Mouse (Mus musculus) small intestine, adult 2 months (tissue): Measurements from ENCODE around the gene Spag17. TPM values are rescaled to one million over a fixed set of nuclear protein-coding genes. Genes with fewer than 3 reads are reported as not detected.
"Not testable (repeated sequence)": the region's sequence is repeated elsewhere in the genome, so short reads cannot be mapped to it uniquely, and the experiment has no call there.

ENCODE experiments used
- H3K27ac ChIP-seq: fragments of 200-500 bp; 2 replicates; pipeline ENCODE4 v1.5.1; 2012; ENCODE audit warnings: low read depth, low read length, control low read depth, inconsistent platforms; ENCODE audit not compliant: insufficient read depth
- H3K27me3 ChIP-seq: fragments of 200-500 bp; 2 replicates; pipeline ENCODE4 v1.6.1; 2012; ENCODE audit warnings: mild to moderate bottlenecking, moderate library complexity, low read length, inconsistent platforms; ENCODE audit not compliant: control insufficient read depth, insufficient read depth
- H3K36me3 ChIP-seq: fragments of 200-500 bp; 2 replicates; pipeline ENCODE4 v1.6.1; 2012; ENCODE audit warnings: mild to moderate bottlenecking, low read length, control low read depth, inconsistent platforms; ENCODE audit not compliant: control insufficient read depth, insufficient read depth
- H3K4me1 ChIP-seq: fragments of 200-500 bp; 2 replicates; pipeline ENCODE4 v1.6.1; 2012; ENCODE audit warnings: low read length, inconsistent platforms, mixed read lengths; ENCODE audit not compliant: control insufficient read depth, insufficient read depth, insufficient read length
- H3K4me3 ChIP-seq: fragments of 200-500 bp; 2 replicates; pipeline ENCODE4 v1.5.1; 2012; ENCODE audit warnings: low read depth, mild to moderate bottlenecking, control low read depth, inconsistent platforms, low read length, moderate library complexity
- CTCF ChIP-seq: fragments of 200-500 bp; IDR thresholded peaks from 2 replicates; pipeline ENCODE4 v1.5.1; 2012; ENCODE audit warnings: low read depth, mild to moderate bottlenecking, control low read depth, inconsistent platforms, low read length, moderate library complexity, mixed read lengths; ENCODE audit not compliant: insufficient replicate concordance, insufficient read length; ENCODE audit errors: extremely low read depth
- POLR2A ChIP-seq: fragments of 200-500 bp; IDR thresholded peaks from 2 replicates; pipeline ENCODE4 v1.6.1; 2012; ENCODE audit warnings: low read depth, mild to moderate bottlenecking, control low read depth, inconsistent platforms, low read length, moderate library complexity
- WGBS: fragments of 180-500 bp; shearing (Covaris S2); methylation state at CpG from one replicate; pipeline ENCODE4 v1.1.7; 2018; 5-methylcytosine and 5-hydroxymethylcytosine counted together
- polyA plus RNA-seq: library from polyadenylated mRNA; depleted of rRNA; stranded (reverse); fragments of >200 nt; gene quantifications from 2 replicates; pipeline ENCODE4 v1.2.3, GENCODE M21; 2012

Gene Spag17
- polyA plus RNA-seq, 1 experiment: not detected

- 69% methylated on average over 1 of the region's 1 CpGs for WGBS
- TF ChIP-seq POLR2A (no peak), CTCF (no peak)
- no peak overlapping the region for H3K4me3 ChIP-seq
- no peaks in the 10 kb centered on the region for H3K36me3 ChIP-seq
- no peak overlapping the region for H3K27ac ChIP-seq
- H3K4me1 ChIP-seq: no peaks in the 10 kb centered on the region
- H3K27me3 ChIP-seq: no peaks in the 10 kb centered on the region
Observed at GRCm38 (mm10) chr3:99864706-99865105, 20.5 kb upstream of the Spag17 start.

GRCm38 (mm10) chr3:99875137-99875536 is 10.1 kb upstream of the Spag17 start:
- Histone ChIP-seq H3K4me1 (no peaks in the 10 kb centered on the region), H3K4me3 (no peak overlapping the region), H3K27ac (no peak overlapping the region), H3K36me3 (no peaks in the 10 kb centered on the region), H3K27me3 (no peaks in the 10 kb centered on the region)
- TF ChIP-seq CTCF: no peak
- no peak for TF ChIP-seq POLR2A

DNA sequence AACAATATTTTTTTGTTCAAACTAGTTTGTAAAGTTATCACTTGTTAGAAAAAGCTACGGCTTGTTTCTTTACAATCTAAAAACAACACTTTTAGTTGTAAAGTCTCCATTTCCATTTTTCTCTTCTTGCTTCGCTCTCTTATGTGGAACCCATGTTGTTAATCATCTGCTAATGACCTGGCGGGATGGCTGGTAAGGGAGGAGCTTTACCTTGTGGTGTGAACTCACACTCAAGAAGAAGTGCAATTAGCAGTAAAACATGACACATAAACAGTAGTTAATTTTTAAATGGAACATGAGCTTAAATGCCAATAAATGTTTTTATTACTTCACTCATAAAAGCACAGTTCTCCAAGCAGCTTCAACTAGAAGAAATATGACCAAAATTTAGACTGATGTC is 3.7 kb upstream of the Spag17 start:
- Histone ChIP-seq H3K4me1 (peaks cover 7% of the 10 kb centered on the region; the same call in 1 of the 2 replicates), H3K27me3 (no peaks in the 10 kb centered on the region), H3K4me3 (no peak overlapping the region), H3K27ac (no peak overlapping the region), H3K36me3 (no peaks in the 10 kb centered on the region)
- TF ChIP-seq POLR2A (no peak), CTCF (no peak)
- WGBS: 29% methylated on average over 3 of the region's 3 CpGs

DNA sequence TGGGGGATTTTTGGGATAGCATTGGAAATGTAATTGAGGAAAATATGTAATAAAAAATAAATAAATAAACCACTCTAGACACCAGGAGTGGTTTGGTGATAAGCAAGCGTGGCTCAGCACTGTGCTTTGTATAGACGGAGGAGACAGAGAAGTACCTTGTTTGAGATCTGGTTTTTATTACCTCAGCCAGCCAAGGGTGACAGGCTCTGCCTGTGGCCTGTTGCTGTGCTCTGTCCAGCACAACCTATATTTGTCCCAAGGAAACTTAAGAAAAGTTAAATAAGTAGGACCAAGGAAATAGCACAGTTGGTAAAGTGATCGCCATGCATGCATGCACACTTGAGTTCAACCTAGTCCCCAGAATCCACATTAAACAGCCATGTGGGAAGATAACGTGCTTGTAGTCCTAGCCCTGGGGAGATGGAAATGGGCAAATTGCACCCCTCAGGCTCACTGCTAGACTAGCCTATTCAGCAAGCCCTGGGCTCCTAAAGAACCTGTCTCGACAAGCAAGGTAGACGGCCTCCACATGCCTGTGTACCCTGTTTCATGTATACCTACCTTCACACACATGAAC is 1.1 kb upstream of the Spag17 start:
- TF ChIP-seq POLR2A (no peak), CTCF (no peak)
- peaks cover 7% of the 10 kb centered on the region; the same call in 1 of the 2 replicates for H3K4me1 ChIP-seq
- H3K4me3 ChIP-seq: no peak overlapping the region
- H3K27ac ChIP-seq: no peak overlapping the region
- no peaks in the 10 kb centered on the region for H3K36me3 ChIP-seq
- 87% methylated on average over 6 of the region's 6 CpGs for WGBS
- no peaks in the 10 kb centered on the region for H3K27me3 ChIP-seq

DNA sequence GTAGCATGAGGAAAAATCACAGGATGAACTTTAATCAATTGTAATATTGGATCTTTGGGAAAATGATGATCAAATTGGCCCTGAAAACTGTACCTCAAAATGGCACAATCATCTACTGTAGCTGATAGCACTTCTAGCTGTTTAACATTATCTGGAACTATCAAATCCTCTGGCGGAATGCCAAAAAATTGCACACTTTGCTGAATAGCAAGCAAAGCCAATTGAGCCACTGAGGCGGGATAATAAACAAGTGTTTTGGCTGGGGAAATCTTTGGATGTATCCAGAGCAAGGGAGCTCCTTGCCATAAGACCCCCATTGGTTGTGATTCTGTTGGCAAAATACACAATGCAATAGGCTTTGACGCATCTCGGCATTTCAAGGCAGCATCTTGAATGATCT is 9.5 kb downstream of the Spag17 start:
- not testable (repeated sequence) for H3K4me1 ChIP-seq
- 93% methylated on average over 4 of the region's 4 CpGs for WGBS

DNA sequence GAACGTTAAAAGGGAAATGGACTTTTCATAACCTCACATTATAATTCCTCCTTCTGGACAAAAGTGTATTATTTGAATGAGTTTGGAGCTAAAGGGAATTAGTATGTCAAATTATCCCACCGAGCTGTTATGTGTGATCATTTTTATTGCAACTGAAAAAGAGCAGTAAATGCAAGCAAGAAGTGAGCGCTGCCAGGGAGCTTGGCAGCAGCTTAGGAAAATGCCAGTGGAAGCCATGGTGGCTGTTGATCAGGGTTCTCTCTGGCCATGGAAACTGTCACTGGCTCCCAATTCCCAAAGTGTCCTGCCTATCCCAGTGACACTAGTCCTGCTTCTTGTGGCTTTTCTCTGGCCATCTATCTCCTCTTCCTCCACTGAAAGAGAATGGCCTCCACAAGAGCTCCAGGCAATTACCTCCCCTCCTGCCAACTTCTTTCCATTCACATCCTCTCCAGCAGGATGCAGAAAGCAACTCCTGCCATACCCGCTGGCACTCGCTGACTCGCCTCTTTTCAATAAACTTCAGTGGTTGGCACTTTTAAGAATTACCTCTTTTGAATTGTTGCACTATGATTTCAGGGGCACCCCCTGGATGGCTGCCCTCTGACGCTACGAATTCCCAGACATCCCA is 28.7 kb downstream of the Spag17 start:
- Histone ChIP-seq H3K4me1 (no peaks in the 10 kb centered on the region), H3K36me3 (no peaks in the 10 kb centered on the region), H3K27ac (no peak overlapping the region), H3K27me3 (no peaks in the 10 kb centered on the region), H3K4me3 (no peak overlapping the region)
- TF ChIP-seq CTCF (no peak), POLR2A (no peak)
- WGBS: 85% methylated on average over 8 of the region's 8 CpGs

More for the DNA sequence above, 9.5 kb downstream of the Spag17 start:
- not testable (repeated sequence) for H3K4me3 ChIP-seq, H3K27me3 ChIP-seq, H3K36me3 ChIP-seq, H3K27ac ChIP-seq

DNA sequence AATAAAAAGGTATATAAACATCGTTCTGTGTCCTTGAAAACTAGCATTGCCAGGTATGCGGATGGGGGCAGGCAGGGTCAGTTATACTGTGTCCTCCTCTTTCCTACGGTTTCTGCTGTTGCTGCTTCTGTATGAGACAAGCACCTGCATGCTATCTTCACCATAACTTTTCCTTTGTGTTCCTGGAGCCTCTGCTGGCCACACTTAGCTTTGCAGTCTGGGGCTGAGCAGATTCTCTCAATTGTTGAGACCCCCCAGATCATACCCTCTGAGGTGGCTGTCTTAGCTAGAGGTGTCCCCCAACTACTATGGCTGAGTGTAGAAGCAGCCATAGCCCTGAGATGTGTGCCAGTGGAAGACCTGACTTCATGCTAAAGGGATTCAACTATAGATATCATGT is 37.7 kb downstream of the Spag17 start:
- Histone ChIP-seq H3K27ac (no peak overlapping the region), H3K36me3 (no peaks in the 10 kb centered on the region), H3K4me3 (no peak overlapping the region), H3K27me3 (no peaks in the 10 kb centered on the region), H3K4me1 (no peaks in the 10 kb centered on the region)
- 61% methylated on average over 3 of the region's 3 CpGs for WGBS
- TF ChIP-seq POLR2A (no peak), CTCF (no peak)
